Mouse (Mus musculus): ENCODE data around the gene Itpk1. TPM values are rescaled to one million over a fixed set of nuclear protein-coding genes. Genes with fewer than 3 reads are reported as not detected.

Itpk1 gene
- polyA plus RNA-seq, 1 experiment from 2014 or later, result 5.5 TPM

- H3K36me3 ChIP-seq (ENCODE audit: control insufficient read depth, insufficient read depth), result no peaks in the 10 kb centered on the region
- H3K4me3 ChIP-seq (ENCODE audit: low read depth, low read length), result no peak overlapping the region
- no peak for ATAC-seq (ENCODE audit: low read depth)
- H3K4me2 ChIP-seq (ENCODE audit: low read depth, low read length), result peak overlapping the region; percentile 99; the same call in 1 of the 2 replicates
- WGBS (ENCODE audit: insufficient replicate concordance), result 72% methylated on average over 6 of the region's 6 CpGs
- H3K27ac ChIP-seq (ENCODE audit: low read length), result no peak overlapping the region
- no peaks in the 10 kb centered on the region for H3K9me3 ChIP-seq (replicated peaks; ENCODE audit: control insufficient read depth, low read length)
- peaks cover 8% of the 10 kb centered on the region for H3K27me3 ChIP-seq (ENCODE audit: control insufficient read depth, insufficient read depth, low read depth, low read length)
- H3K4me1 ChIP-seq (ENCODE audit: control insufficient read depth, low read depth, low read length), result peaks cover 32% of the 10 kb centered on the region
- no peak overlapping the region for H3K9ac ChIP-seq (ENCODE audit: low read depth, low read length)
These were observed 1.3 kb upstream of the Itpk1 start for GRCm38 (mm10) chr12:102705906-102706640.

GRCm38 (mm10) chr12:102705216-102705871, 614 bp upstream of the Itpk1 start:
- Histone ChIP-seq H3K4me3 (ENCODE audit: low read depth, low read length) (peak overlapping the region; percentile 76), H3K4me1 (ENCODE audit: control insufficient read depth, low read depth, low read length) (peaks cover 32% of the 10 kb centered on the region), H3K9ac (ENCODE audit: low read depth, low read length) (peak overlapping the region; percentile 78), H3K27me3 (ENCODE audit: control insufficient read depth, insufficient read depth, low read depth, low read length) (peaks cover 8% of the 10 kb centered on the region), H3K4me2 (ENCODE audit: low read depth, low read length) (peak overlapping the region; percentile 99), H3K9me3 (replicated peaks; ENCODE audit: control insufficient read depth, low read length) (no peaks in the 10 kb centered on the region), H3K27ac (ENCODE audit: low read length) (peak overlapping the region; percentile 84), H3K36me3 (ENCODE audit: control insufficient read depth, insufficient read depth) (no peaks in the 10 kb centered on the region)
- ATAC-seq (ENCODE audit: low read depth), result peak; percentile 66
- WGBS (ENCODE audit: insufficient replicate concordance), result 4% methylated on average over 42 of the region's 45 CpGs

- ATAC-seq (ENCODE audit: low read depth), result 0 out of 2 replicates have a peak, but pooled peaks have one; percentile 1
- Histone ChIP-seq H3K9me3 (replicated peaks; ENCODE audit: control insufficient read depth, low read length) (no peaks in the 10 kb centered on the region), H3K4me2 (ENCODE audit: low read depth, low read length) (peak overlapping the region; percentile 99), H3K36me3 (ENCODE audit: control insufficient read depth, insufficient read depth) (no peaks in the 10 kb centered on the region), H3K27me3 (ENCODE audit: control insufficient read depth, insufficient read depth, low read depth, low read length) (peaks cover 8% of the 10 kb centered on the region), H3K9ac (ENCODE audit: low read depth, low read length) (peak overlapping the region; percentile 77), H3K27ac (ENCODE audit: low read length) (no peak overlapping the region), H3K4me1 (ENCODE audit: control insufficient read depth, low read depth, low read length) (peaks cover 32% of the 10 kb centered on the region), H3K4me3 (ENCODE audit: low read depth, low read length) (peak overlapping the region; percentile 76)
- WGBS (ENCODE audit: insufficient replicate concordance), result 12% methylated on average over 17 of the region's 17 CpGs
These were observed 765 bp downstream of the Itpk1 start for GRCm38 (mm10) chr12:102703921-102704408.

GRCm38 (mm10) chr12:102703441-102703840, 1.3 kb downstream of the Itpk1 start:
- Histone ChIP-seq H3K27me3 (ENCODE audit: control insufficient read depth, insufficient read depth, low read depth, low read length) (peaks cover 8% of the 10 kb centered on the region), H3K27ac (ENCODE audit: low read length) (no peak overlapping the region), H3K4me2 (ENCODE audit: low read depth, low read length) (peak overlapping the region; percentile 99), H3K4me1 (ENCODE audit: control insufficient read depth, low read depth, low read length) (peaks cover 36% of the 10 kb centered on the region), H3K9me3 (replicated peaks; ENCODE audit: control insufficient read depth, low read length) (no peaks in the 10 kb centered on the region), H3K9ac (ENCODE audit: low read depth, low read length) (no peak overlapping the region), H3K36me3 (ENCODE audit: control insufficient read depth, insufficient read depth) (no peaks in the 10 kb centered on the region), H3K4me3 (ENCODE audit: low read depth, low read length) (peak overlapping the region; percentile 76)
- ATAC-seq (ENCODE audit: low read depth), result no peak
- WGBS (ENCODE audit: insufficient replicate concordance), result 45% methylated on average over 6 of the region's 6 CpGs

GRCm38 (mm10) chr12:102703111-102703412, 1.7 kb downstream of the Itpk1 start:
- peak overlapping the region; percentile 25; the same call in 1 of the 2 replicates for H3K4me3 ChIP-seq (ENCODE audit: low read depth, low read length)
- no peak overlapping the region for H3K27ac ChIP-seq (ENCODE audit: low read length)
- peaks cover 40% of the 10 kb centered on the region for H3K4me1 ChIP-seq (ENCODE audit: control insufficient read depth, low read depth, low read length)
- H3K27me3 ChIP-seq (ENCODE audit: control insufficient read depth, insufficient read depth, low read depth, low read length), result peaks cover 8% of the 10 kb centered on the region
- H3K9ac ChIP-seq (ENCODE audit: low read depth, low read length), result no peak overlapping the region; the same call in 1 of the 2 replicates
- 7% methylated on average over 4 of the region's 4 CpGs for WGBS (ENCODE audit: insufficient replicate concordance)
- no peak for ATAC-seq (ENCODE audit: low read depth)
- peak overlapping the region; percentile 99 for H3K4me2 ChIP-seq (ENCODE audit: low read depth, low read length)
- H3K9me3 ChIP-seq (replicated peaks; ENCODE audit: control insufficient read depth, low read length), result no peaks in the 10 kb centered on the region
- H3K36me3 ChIP-seq (ENCODE audit: control insufficient read depth, insufficient read depth), result no peaks in the 10 kb centered on the region

GRCm38 (mm10) chr12:102702356-102703110, 2.2 kb downstream of the Itpk1 start:
- H3K4me1 ChIP-seq (ENCODE audit: control insufficient read depth, low read depth, low read length), result peaks cover 45% of the 10 kb centered on the region
- H3K4me2 ChIP-seq (ENCODE audit: low read depth, low read length), result peak overlapping the region; percentile 99
- no peaks in the 10 kb centered on the region for H3K9me3 ChIP-seq (replicated peaks; ENCODE audit: control insufficient read depth, low read length)
- peaks cover 6% of the 10 kb centered on the region for H3K27me3 ChIP-seq (ENCODE audit: control insufficient read depth, insufficient read depth, low read depth, low read length)
- no peaks in the 10 kb centered on the region for H3K36me3 ChIP-seq (ENCODE audit: control insufficient read depth, insufficient read depth)
- peak overlapping the region; percentile 38 for H3K27ac ChIP-seq (ENCODE audit: low read length)
- H3K9ac ChIP-seq (ENCODE audit: low read depth, low read length), result no peak overlapping the region; the same call in 1 of the 2 replicates
- H3K4me3 ChIP-seq (ENCODE audit: low read depth, low read length), result peak overlapping the region; percentile 25; the same call in 1 of the 2 replicates
- 8% methylated on average over 15 of the region's 15 CpGs for WGBS (ENCODE audit: insufficient replicate concordance)
- no peak for ATAC-seq (ENCODE audit: low read depth)

GRCm38 (mm10) chr12:102701691-102702207, 3.0 kb downstream of the Itpk1 start:
- Histone ChIP-seq H3K4me2 (ENCODE audit: low read depth, low read length) (no peak overlapping the region), H3K9ac (ENCODE audit: low read depth, low read length) (no peak overlapping the region), H3K4me3 (ENCODE audit: low read depth, low read length) (no peak overlapping the region), H3K4me1 (ENCODE audit: control insufficient read depth, low read depth, low read length) (peaks cover 53% of the 10 kb centered on the region), H3K36me3 (ENCODE audit: control insufficient read depth, insufficient read depth) (no peaks in the 10 kb centered on the region), H3K9me3 (replicated peaks; ENCODE audit: control insufficient read depth, low read length) (no peaks in the 10 kb centered on the region), H3K27ac (ENCODE audit: low read length) (no peak overlapping the region), H3K27me3 (ENCODE audit: control insufficient read depth, insufficient read depth, low read depth, low read length) (peaks cover 3% of the 10 kb centered on the region; the same call in 1 of the 2 replicates)
- no peak for ATAC-seq (ENCODE audit: low read depth)
- 70% methylated on average over 5 of the region's 5 CpGs for WGBS (ENCODE audit: insufficient replicate concordance)

GRCm38 (mm10) chr12:102700453-102700852, 4.3 kb downstream of the Itpk1 start:
- no peak for ATAC-seq (ENCODE audit: low read depth)
- H3K9me3 ChIP-seq (replicated peaks; ENCODE audit: control insufficient read depth, low read length), result no peaks in the 10 kb centered on the region
- H3K9ac ChIP-seq (ENCODE audit: low read depth, low read length), result no peak overlapping the region
- no peak overlapping the region for H3K27ac ChIP-seq (ENCODE audit: low read length)
- H3K4me2 ChIP-seq (ENCODE audit: low read depth, low read length), result no peak overlapping the region
- WGBS (ENCODE audit: insufficient replicate concordance), result 73% methylated on average over 12 of the region's 12 CpGs
- no peak overlapping the region for H3K4me3 ChIP-seq (ENCODE audit: low read depth, low read length)
- H3K4me1 ChIP-seq (ENCODE audit: control insufficient read depth, low read depth, low read length), result peaks cover 59% of the 10 kb centered on the region
- no peaks in the 10 kb centered on the region for H3K27me3 ChIP-seq (ENCODE audit: control insufficient read depth, insufficient read depth, low read depth, low read length)
- no peaks in the 10 kb centered on the region for H3K36me3 ChIP-seq (ENCODE audit: control insufficient read depth, insufficient read depth)
